Mouse (Mus musculus) heart, embryonic 12.5 days (tissue): ENCODE data around the gene Gm4924. TPM values are rescaled to one million over a fixed set of nuclear protein-coding genes. Genes with fewer than 3 reads are reported as not detected.

Experiments used
- ATAC-seq: fragments of 200-750 bp; cut with Nextera tagmentation; 2 replicates; pipeline ENCODE4 v1.8.0; 2017; ENCODE audit warnings: moderate TSS enrichment, moderate library complexity; ENCODE audit not compliant: insufficient number of reproducible peaks, low FRiP score
- H3K27ac ChIP-seq: fragments of 300-500 bp; sonication (generic); 2 replicates; pipeline ENCODE4 v1.5.1; 2016; ENCODE audit warnings: mild to moderate bottlenecking, moderate library complexity; ENCODE audit not compliant: poor library complexity, severe bottlenecking
- H3K27me3 ChIP-seq: fragments of 300-500 bp; sonication (generic); replicated peaks from 2 replicates; pipeline ENCODE4 v1.6.1; 2016; ENCODE audit warnings: mild to moderate bottlenecking, moderate library complexity
- H3K36me3 ChIP-seq: fragments of 300-500 bp; sonication (generic); 2 replicates; pipeline ENCODE4 v1.6.1; 2016; ENCODE audit warnings: mild to moderate bottlenecking, moderate library complexity
- H3K4me1 ChIP-seq: fragments of 300-500 bp; sonication (generic); replicated peaks from 2 replicates; pipeline ENCODE4 v1.6.1; 2016; ENCODE audit warnings: mild to moderate bottlenecking
- H3K4me2 ChIP-seq: fragments of 300-500 bp; sonication (generic); 2 replicates; pipeline ENCODE4 v1.6.1; 2016; ENCODE audit warnings: mild to moderate bottlenecking, moderate library complexity
- H3K4me3 ChIP-seq: fragments of 300-500 bp; sonication (generic); 2 replicates; pipeline ENCODE4 v1.5.1; 2016; ENCODE audit warnings: mild to moderate bottlenecking
- H3K9ac ChIP-seq: fragments of 300-500 bp; sonication (generic); 2 replicates; pipeline ENCODE4 v1.6.1; 2016; ENCODE audit warnings: mild to moderate bottlenecking, moderate library complexity
- H3K9me3 ChIP-seq: fragments of 300-500 bp; sonication (generic); replicated peaks from 2 replicates; pipeline ENCODE4 v1.6.1; 2016; ENCODE audit warnings: mild to moderate bottlenecking, moderate library complexity
- WGBS: fragments of 180-500 bp; shearing (Covaris S2); methylation state at CpG from one replicate; pipeline ENCODE4 v1.1.7; 2016; 5-methylcytosine and 5-hydroxymethylcytosine counted together
- polyA plus RNA-seq: library from polyadenylated mRNA; unstranded; fragments of >200 nt; fragmentation: Nextera tagmentation; extraction: Ambion mirVana; gene quantifications from 2 replicates; pipeline ENCODE4 v1.2.1, GENCODE M21; 2016

Gm4924 gene
- 7.3 and 7.7 TPM in 2 replicates for polyA plus RNA-seq

- 5% methylated on average over 34 of the region's 34 CpGs for WGBS
- ATAC-seq, result peak; percentile 96
- Histone ChIP-seq H3K4me2 (peak within 1 kb of the TSS; percentile 66), H3K27ac (peak within 1 kb of the TSS; percentile 82), H3K4me3 (peak within 1 kb of the TSS; percentile 71), H3K36me3 (no peaks in the 10 kb centered on the region), H3K9ac (peak within 1 kb of the TSS; percentile 79), H3K9me3 (no peaks in the 10 kb centered on the region), H3K4me1 (no peaks in the 10 kb centered on the region), H3K27me3 (no peaks in the 10 kb centered on the region)
Observed at GRCm38 (mm10) chr10:82354083-82355010, at the start of gene Gm4924. Gm4924 (plus strand) TSS chr10:82354255.

GRCm38 (mm10) chr10:82316482-82316881 is 37.6 kb upstream of the Gm4924 start, which contains the start of gene 4932415D10Rik:
4932415D10Rik (minus strand) TSS chr10:82316582.
- Histone ChIP-seq H3K27ac (no peak within 1 kb of the TSS), H3K9ac (no peak within 1 kb of the TSS), H3K4me3 (no peak within 1 kb of the TSS), H3K9me3 (peaks cover 9% of the 10 kb centered on the region), H3K4me1 (no peaks in the 10 kb centered on the region), H3K36me3 (no peaks in the 10 kb centered on the region), H3K4me2 (no peak within 1 kb of the TSS), H3K27me3 (no peaks in the 10 kb centered on the region)
- no peak for ATAC-seq
- WGBS, result 79% methylated on average over 1 of the region's 1 CpGs

- WGBS, result 54% methylated on average over 3 of the region's 3 CpGs
- no peak for ATAC-seq
- H3K9me3 ChIP-seq, result peaks cover 9% of the 10 kb centered on the region
- H3K4me3 ChIP-seq, result no peak overlapping the region
- H3K4me1 ChIP-seq, result no peaks in the 10 kb centered on the region
- H3K36me3 ChIP-seq, result no peaks in the 10 kb centered on the region
- H3K27me3 ChIP-seq, result no peaks in the 10 kb centered on the region
- no peak overlapping the region for H3K9ac ChIP-seq
- no peak overlapping the region for H3K27ac ChIP-seq
- no peak overlapping the region for H3K4me2 ChIP-seq
Observed at GRCm38 (mm10) chr10:82320134-82320533, 33.9 kb upstream of the Gm4924 start.

- no peak for ATAC-seq
- no peak overlapping the region for H3K4me3 ChIP-seq
- H3K9ac ChIP-seq, result no peak overlapping the region
- H3K4me1 ChIP-seq, result no peaks in the 10 kb centered on the region
- no peaks in the 10 kb centered on the region for H3K27me3 ChIP-seq
- H3K27ac ChIP-seq, result no peak overlapping the region
- 0 out of 2 replicates have a peak, but pooled peaks cover 8% of the 10 kb centered on the region for H3K9me3 ChIP-seq
- H3K4me2 ChIP-seq, result no peak overlapping the region
- H3K36me3 ChIP-seq, result no peaks in the 10 kb centered on the region
- WGBS, result 70% methylated on average over 5 of the region's 5 CpGs
Observed at GRCm38 (mm10) chr10:82329826-82330225, 24.2 kb upstream of the Gm4924 start.

GRCm38 (mm10) chr10:82355401-82355800 is 1.3 kb downstream of the Gm4924 start:
- Histone ChIP-seq H3K4me1 (no peaks in the 10 kb centered on the region), H3K4me3 (no peak overlapping the region), H3K4me2 (no peak overlapping the region), H3K9me3 (no peaks in the 10 kb centered on the region), H3K9ac (no peak overlapping the region), H3K27me3 (no peaks in the 10 kb centered on the region), H3K27ac (no peak overlapping the region), H3K36me3 (no peaks in the 10 kb centered on the region)
- WGBS, result 94% methylated on average over 4 of the region's 4 CpGs
- no peak for ATAC-seq

GRCm38 (mm10) chr10:82361911-82362310 is 7.9 kb downstream of the Gm4924 start:
- no peaks in the 10 kb centered on the region for H3K4me1 ChIP-seq
- H3K9ac ChIP-seq, result no peak overlapping the region
- ATAC-seq, result no peak
- H3K36me3 ChIP-seq, result peaks cover 15% of the 10 kb centered on the region
- H3K9me3 ChIP-seq, result peaks cover 23% of the 10 kb centered on the region
- H3K4me2 ChIP-seq, result no peak overlapping the region
- H3K4me3 ChIP-seq, result no peak overlapping the region
- no peaks in the 10 kb centered on the region for H3K27me3 ChIP-seq
- WGBS, result 80% methylated on average over 9 of the region's 9 CpGs
- no peak overlapping the region for H3K27ac ChIP-seq

- H3K4me3 ChIP-seq, result no peak overlapping the region
- H3K9me3 ChIP-seq, result peaks cover 29% of the 10 kb centered on the region
- WGBS, result 77% methylated on average over 1 of the region's 1 CpGs
- peaks cover 15% of the 10 kb centered on the region for H3K36me3 ChIP-seq
- no peaks in the 10 kb centered on the region for H3K27me3 ChIP-seq
- no peaks in the 10 kb centered on the region for H3K4me1 ChIP-seq
- no peak overlapping the region for H3K27ac ChIP-seq
- no peak overlapping the region for H3K9ac ChIP-seq
- H3K4me2 ChIP-seq, result no peak overlapping the region
- ATAC-seq, result no peak
Observed at GRCm38 (mm10) chr10:82382992-82383391, 28.9 kb downstream of the Gm4924 start.

GRCm38 (mm10) chr10:82409511-82409910 is 55.5 kb downstream of the Gm4924 start:
- Histone ChIP-seq H3K36me3 (peaks cover 5% of the 10 kb centered on the region; the same call in 1 of the 2 replicates), H3K4me1 (no peaks in the 10 kb centered on the region), H3K4me3 (no peak overlapping the region), H3K27ac (no peak overlapping the region), H3K27me3 (no peaks in the 10 kb centered on the region), H3K4me2 (no peak overlapping the region), H3K9me3 (peaks cover 16% of the 10 kb centered on the region), H3K9ac (no peak overlapping the region)
- WGBS, result 58% methylated on average over 1 of the region's 1 CpGs
- no peak for ATAC-seq

- H3K9ac ChIP-seq, result no peak overlapping the region
- H3K4me3 ChIP-seq, result no peak overlapping the region
- H3K27me3 ChIP-seq, result no peaks in the 10 kb centered on the region
- H3K4me2 ChIP-seq, result no peak overlapping the region
- H3K36me3 ChIP-seq, result no peaks in the 10 kb centered on the region
- H3K9me3 ChIP-seq, result peaks cover 16% of the 10 kb centered on the region
- no peaks in the 10 kb centered on the region for H3K4me1 ChIP-seq
- no peak for ATAC-seq
- no peak overlapping the region for H3K27ac ChIP-seq
Observed at GRCm38 (mm10) chr10:82423631-82424030, 69.6 kb downstream of the Gm4924 start.
